Mouse (Mus musculus) urinary bladder, postnatal 4 days (tissue): ENCODE measurements around the gene Cinp.
A peak's percentile ranks its signal among the peaks of the same experiment; 100 is the strongest.
"Not testable (repeated sequence)": the region's sequence is repeated elsewhere in the genome, so short reads cannot be mapped to it uniquely, and the experiment has no call there.

ENCODE experiments used
- DNase-seq, 2 experiments: peaks; one replicate each; pipeline ENCODE4 v3.0.0; 2021 to 2022; ENCODE audit warnings: low spot score in 2 of 2

The Cinp gene

DNA sequence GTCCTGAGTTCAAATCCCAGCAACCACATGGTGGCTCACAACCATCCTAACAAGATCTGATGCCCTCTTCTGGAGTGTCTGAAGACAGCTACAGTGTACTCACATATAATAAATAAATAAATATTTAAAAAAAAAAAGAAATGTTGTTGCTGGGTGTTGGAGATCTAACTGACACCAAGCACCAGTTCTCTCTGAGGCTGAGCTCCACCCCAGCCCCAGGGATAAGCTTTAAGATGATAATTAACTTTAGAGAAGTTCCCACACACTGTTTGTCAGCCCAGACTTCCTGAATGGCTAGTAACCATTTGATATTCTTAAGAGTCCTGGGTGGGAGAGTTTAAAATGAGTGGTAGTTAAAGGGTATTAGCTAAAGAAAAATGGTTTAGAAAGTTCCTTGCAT, 28.7 kb downstream of the Cinp start:
- no peak for DNase-seq

DNA sequence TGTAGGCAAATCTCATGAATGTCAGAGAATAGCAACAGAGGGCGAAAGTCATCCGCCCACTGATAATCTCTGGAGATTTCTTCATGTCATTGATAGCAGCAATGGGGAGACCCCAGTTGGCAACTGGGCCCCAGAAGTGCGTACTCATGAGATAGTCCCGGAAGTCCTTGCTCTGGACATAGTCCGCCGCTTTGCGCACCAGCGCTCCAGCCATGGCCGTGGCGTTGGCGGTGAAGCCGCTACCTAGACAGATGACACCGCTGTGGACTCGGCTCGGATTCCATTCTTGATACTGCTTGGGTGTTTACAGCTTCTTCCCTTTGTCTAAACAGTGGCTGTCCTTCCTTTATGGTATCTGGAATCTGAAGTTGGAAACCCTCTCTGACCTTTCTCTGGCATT, 30.3 kb downstream of the Cinp start:
- not testable (repeated sequence) for DNase-seq

DNA sequence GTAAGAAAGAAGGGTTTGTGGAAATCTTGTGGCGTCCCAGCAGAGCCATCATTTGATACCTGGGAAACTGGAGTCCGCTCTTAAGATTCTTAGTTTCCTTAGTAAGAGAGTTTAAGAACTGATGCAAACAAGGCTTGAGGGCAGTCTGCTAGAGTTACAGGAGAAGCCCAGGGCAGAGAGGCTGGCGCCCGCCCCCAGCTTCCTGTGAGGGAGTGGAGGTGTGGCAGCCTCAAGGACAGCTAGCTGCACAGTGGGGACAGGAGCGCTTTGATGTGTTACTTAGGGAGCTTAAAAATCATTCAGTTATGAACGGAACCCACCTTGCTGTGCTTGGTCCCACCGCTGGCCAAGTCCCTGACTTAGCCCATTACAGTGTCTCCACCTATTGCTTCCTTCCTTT, 31.7 kb downstream of the Cinp start:
- DNase-seq: no peak

DNA sequence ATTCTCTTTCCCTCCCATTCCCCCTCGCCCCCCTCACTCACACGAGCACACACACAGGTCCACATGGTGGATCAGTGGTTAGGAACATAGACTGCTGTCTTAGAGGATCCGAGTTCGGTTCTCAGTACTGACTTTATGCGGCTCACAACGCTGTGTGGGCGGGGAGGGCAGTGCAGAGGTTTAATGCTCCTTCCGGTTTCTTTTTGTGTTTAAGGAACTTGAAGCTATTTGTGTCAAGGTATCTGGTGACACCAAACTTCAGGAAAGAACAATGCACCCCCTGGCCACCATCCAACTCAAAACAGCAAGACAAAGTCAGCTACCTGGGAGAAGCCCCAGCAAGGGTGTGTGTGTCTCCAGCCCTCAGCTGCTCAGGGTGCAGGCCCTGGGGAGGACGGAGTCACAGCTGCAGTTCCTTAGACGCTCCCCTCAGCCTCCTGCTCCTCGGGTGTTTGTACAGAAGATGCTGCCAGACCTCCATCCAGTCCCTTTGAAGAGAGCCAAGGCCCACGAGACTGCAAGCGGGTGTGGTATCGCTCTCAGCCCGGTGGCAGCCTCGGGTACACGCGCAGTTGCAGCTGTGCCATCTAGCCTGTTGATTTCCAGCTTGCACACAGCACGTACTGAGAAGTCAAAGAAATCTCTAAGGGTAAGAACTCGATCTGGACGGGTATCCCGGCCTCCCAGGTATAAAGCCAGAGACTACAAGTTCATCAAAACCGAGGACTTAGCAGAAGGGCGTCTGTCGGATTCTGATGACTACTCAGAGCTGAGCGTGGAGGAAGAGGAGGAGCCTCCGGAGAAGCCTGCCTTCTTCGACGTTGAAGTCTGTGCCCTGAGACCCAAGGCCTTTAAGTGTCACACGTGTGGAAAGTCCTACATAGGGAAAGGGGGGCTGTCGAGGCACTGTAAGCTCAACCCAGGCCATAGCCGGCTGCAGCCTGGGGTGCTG, 33.9 kb downstream of the Cinp start:
- no peak for DNase-seq

DNA sequence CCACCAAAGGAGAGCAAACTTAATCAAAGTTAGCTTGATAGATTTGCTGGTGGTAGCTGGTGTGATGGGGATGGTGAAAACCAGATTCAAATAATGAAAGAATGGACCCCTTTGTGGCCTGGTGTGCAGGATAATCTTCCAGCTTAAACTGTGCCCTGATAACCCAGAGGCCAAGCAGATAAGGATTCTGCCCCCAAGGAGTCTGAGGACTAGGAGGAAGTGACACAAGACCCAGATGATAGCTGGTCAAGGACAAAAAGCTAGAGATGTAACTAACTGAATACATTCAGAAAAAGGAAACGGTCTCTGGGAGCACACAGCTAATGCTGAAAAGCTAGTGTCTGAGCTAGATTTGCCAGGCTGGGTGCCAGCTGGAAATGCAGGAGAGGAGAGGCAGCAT, 37.0 kb downstream of the Cinp start:
- DNase-seq: no peak

DNA sequence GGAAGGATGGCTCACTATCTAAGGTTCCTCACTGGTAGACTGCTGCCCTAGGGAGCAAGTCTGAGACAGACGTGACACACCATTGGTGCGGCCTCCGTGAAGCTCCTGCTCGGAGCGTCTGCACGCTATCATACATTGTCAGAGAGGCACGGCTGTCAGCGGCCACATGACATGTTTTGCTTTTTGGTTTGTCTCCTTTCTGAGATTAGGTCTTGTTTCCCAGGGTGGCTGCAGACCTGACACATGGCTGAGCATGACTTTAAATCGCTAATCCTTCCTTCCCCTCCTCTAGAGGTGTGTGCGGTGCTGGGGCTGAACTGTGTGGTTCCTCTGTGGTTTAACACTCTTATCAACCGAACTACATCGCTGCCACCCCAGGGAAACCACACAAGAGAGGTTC, 37.5 kb downstream of the Cinp start:
- no peak for DNase-seq

DNA sequence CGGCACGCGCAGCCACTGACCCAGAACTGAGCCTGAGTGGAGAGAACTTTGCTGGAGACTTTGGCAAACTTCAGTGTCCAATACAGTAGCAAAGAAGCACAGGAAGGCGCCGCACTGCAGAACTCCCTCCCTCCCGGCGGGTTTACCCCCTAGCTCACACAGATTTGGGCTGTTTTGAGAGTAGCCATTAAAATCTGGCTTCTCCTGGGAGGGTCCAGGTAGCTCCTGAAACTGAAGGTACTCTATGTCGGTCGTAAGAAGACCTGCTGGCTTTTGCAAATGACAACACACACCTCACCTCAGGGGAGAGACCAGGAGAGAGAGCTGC, 38.1 kb downstream of the Cinp start:
- no peak for DNase-seq

DNA sequence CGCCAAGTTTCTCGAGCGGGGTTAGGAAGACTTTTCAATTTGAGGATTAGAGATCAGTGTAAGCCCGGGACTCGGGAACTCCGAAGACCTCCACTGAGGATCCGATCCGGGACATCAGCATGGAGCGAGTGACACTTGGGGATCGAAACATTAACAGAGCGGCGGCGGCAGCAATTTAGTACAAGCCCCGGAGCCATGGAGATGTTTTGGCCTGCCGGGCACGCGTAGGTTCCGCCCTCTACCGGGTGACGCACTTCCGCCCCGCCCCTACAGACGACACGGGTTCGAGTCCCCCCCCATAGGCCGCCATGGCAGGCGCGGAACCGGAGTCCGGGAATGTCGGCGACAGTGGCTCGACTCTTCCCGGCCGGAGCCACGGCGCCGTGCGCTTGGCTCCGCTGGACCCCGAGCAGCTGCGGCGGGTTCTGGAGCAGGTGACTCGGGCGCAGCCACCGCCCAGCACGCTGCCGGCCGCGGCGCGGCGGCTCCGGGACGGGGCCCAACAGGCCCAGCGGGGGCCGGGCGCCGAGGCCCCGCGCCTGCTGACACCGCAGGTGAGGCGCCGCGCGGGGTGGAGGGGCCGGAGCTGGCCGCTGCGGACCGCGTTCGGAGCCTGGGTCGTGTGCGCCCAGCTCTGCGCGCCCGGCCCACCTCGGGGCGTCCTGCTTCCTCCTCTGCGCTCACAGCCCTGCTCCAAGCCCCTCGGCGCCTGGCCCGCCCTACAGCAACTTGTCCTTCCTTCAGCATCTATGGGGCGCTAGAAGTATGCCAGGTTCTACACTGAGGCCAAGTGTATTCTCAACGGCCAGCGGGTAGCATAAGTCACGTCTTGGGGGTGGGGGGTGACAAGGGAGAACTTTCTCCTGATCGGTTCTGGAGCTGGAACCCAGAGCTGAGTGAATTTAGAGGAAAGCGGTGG, 38.7 kb downstream of the Cinp start, which contains the start of gene Zfp839:
Gene Zfp839, plus strand, starts transcription at position 244 of the 919 bp plus-strand sequence.
- peak; percentile 80 to 86 for DNase-seq

DNA sequence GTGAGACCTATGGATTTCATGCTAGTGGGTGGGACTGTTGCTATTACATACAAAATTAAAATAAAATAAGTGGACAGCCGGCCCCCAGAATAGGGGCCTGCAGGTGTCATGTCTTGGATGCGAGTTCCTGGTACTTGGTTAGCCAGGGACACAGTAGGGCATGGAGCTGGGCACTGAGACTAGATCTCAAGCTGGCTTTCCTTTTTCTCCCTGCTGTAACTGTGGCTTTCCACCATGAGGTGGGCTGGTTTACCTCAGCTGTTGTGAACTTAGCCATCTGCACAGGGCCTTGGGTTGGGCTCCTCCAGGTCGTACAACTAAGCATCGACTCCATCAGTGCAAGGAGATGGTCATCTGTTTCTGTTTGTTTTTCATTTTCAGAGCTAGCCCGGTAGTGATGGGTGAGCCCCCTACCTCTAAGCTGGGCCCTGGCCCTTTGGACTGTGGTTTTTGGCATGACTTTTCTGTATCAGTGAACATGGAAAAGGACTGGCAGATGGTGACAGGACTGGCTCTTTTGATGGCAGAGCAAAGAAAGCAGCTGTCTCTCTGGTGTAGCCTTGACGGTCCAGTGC, 42.7 kb downstream of the Cinp start:
- no peak for DNase-seq

DNA sequence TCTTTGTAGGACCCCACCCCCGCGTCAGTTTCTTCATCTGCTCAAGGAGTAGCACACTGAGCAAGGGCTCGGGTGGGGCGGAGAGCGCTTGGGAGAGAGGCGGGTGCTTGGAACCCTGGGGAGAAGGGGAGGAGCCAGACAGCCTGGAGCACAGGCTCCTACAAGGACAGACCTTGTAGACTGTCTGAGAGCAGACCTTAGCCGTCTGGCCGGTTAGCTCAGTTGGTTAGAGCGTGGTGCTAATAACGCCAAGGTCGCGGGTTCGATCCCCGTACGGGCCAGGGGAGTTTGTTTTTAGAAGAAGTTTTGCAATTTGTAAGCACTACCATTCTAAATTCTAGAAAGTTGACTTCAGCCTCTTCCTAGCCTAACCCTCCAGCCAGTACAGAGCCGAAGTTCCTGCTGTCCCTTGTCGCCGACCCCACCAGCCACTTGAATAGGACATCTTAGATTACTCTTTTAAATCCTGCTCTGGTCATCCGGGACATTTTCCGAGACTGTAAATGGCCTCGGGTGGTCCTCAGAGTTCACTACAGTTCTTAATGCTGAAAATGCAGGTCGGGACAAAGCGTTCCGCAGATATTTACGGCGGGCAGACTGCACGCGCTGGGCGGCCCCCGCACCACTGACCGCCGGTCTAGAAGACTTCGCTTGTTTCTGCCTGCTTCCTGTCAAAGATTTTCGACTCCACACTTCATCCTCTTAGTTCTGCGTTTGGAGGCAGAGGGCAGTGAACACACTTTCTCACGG, 43.6 kb downstream of the Cinp start:
- peak; percentile 87 to 92 for DNase-seq

DNA sequence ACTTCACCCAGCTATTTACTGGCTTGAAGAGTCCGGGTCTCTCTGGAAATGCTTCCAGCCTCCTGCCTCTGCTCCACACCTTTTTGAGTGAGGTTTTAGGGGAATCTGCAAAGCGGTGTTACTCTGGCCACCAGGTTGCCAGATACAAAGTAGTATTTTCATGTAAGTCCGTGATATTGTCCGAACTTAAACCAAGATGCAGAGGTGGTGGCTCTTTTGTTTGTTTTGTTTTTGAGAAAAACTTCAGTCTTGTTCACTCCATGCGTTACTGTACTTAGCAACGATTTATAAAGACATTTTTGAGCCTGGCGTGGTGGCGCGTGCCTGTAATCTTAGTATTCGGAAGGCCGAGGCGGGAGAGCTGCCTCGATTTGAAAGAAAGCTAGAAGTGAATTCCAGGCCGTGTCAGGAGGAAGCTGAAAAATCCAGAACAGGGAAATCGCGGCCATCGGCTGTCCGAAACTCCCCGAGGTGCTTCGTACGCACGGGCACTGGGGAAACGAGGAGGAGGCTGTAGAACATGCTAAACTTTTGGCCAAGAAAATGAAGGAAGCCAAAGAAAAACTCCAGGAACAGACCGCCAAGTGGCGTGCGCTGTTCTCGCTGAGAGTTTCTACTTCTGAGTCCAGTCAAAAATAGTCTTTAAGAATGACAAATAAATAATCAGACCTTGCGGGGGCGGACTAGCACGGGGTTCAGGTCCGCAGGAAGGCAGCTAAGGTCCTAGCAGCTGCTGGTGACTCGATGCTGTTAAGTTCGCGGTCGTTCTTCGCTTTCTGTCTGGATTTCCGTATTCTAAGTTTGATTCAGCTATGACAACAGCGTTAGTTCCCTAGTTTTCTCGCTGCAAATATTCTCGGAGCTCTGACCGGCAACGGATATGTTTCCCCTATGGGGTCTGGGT, 44.5 kb downstream of the Cinp start:
- peak in 1 of 2 experiments; percentile 35 for DNase-seq

DNA sequence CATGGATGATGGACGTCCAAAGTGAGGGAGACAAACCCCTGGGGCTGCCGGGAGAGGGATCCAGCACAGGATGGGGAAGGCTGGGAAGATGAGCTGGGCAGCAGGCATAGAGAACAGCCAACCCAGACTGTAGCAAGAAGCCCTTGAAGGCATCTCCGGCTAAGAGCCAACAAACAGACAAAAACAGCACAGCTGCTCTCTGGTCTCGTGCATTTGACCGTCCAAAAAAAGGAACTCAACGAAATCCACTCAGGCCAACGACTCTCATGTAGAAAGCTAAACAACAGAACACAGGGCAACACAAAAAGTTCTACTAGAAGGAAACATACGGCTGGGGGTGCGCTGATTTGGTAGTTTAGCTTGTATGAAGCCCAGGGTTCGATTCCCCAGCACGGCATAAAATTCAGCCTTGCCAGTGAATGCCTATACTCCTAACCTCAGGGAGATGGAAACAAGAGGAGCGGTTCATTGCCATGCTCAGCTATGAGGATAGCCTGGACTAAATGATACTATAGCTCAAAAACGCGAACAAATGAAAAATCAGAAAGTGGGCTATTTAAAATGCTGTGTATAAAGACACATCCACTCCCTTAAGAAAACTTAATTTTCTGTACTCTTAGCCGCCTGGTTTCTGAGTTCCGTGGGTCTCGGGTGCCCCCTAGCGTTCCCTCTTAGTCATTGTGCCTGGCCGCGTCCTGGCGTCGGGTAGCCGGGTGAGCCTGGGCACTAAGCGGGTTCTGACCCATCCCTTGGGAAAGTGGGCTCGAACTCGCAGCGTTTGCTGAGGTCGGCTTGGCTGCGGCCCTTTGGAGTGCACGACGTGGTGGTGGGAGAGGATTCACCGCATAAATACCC, 45.5 kb downstream of the Cinp start:
- peak; percentile 77 to 86 for DNase-seq

DNA sequence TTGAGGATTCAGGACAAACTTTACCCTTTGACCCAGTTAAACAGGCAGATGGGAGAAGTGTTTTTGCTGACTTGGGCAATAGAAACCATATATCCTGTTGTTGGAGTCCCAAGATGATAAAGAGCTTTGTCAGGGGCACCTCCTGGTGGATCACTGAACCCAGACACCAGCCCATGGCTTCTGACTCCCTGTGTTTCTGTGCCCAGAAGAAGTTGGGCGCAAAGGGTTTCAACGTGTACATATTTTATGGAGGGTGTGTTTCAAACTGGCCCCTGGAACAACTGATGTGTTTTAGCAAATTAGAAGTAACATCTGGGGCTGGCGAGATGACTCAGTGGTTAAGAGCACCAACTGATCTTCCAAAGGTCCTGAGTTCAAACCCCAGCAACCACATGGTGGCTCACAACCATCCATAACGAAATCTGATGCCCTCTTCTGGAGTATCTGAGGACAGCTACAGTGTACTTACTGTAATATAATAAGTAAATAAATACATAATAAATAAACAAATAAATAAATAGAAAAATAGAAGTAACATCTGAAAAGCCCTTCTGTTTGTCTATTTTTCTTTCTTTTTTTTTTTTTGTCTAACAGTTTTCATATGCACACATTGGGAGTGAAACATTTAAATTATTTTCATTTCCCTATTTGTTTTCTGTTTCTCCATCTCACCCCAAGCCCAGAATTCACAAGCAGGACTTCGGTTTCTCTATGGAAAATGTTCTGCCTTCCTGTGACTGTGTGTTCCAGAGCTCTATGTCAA, 47.0 kb downstream of the Cinp start:
- no peak for DNase-seq

DNA sequence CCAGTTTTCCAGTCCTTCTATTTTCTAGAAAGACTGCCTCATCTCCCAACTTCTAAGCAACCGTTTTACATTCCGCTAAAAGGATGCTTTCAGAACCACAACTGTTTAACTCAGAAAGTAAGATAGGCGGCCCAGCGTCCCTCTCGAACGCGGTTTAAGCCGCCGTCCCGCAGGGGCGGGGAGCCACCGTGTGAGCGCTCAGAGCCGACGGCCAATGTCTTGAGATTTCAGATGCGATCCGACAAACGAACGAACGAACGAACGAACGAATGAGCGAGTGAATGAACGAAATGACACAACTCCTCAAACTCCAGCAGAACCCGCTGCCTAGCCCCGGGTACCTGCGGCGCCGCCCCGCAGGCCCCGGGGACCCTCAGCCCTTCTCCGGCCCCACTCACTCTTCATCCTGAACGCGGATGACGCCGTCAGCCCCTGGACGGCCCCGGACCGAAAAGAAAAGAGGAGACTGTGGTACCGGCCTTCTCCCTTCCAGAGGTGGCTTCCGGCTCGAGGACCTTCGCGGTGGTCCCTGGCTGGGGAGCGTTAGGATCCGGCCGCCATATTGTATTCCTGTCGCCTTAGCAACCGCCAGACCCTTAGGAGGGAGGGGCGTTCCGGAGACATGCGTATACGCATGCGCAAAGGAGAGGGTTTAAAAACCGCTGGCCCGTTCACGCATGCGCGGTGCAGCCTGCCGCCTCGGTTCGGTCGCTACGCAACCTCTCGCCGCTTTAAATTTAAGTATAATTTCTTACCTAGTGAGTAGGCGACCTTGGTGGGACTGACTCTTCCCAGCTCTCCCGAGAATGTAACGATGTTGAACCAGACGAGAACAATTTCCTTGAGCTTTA, 48.4 kb downstream of the Cinp start, which contains the start of gene Mok:
Gene Mok, minus strand, starts transcription at position 592 of the 851 bp plus-strand sequence.
- peak; percentile 94 to 96 for DNase-seq

DNA sequence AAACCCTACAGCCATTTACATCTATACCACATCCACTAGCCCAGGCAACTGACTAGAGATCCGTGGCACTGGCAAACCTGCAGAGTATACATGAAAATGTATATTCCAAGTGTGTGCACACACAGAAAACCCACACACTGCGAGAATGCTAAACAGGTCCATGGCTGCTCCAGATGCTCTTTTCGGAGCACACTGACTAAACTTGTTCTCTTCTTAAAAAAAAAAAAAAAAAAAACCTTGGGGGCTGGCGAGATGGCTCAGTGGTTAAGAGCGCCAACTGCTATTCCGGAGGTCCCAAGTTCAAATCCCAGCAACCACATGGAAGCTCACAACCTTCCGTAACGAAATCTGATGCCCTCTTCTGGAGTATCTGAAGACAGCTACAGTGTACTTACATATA, 51.1 kb downstream of the Cinp start:
- DNase-seq: no peak

DNA sequence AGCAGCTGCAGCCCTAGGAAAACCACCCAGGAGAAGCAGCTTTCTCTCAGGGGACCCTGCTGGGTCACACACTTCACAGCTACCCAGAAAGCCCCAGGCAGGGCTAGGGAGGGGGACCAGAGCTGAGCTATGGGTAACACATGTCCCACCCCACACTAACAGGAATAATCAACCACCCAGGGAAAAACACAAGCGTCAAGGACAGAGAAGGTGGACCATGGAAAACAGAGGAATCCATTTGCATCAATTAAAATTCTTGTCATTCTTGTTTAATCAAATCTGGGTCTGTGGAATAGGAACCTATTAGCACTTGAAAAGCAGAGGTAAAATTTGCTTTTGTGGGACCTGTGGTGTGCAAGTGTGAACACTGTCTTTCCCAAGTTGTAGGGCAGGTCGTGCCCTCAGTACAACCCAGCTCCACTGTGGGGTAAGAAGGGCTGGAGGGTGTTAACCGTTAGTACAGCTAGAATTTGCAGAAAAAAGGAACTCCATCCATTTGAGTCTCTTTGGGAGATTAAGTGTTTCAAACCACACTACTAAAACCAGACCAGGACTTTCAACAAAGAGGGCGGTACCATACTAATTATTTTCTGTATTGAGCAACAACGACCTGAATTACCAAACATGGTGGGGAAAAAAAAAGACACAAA, 51.6 kb downstream of the Cinp start:
- no peak for DNase-seq

DNA sequence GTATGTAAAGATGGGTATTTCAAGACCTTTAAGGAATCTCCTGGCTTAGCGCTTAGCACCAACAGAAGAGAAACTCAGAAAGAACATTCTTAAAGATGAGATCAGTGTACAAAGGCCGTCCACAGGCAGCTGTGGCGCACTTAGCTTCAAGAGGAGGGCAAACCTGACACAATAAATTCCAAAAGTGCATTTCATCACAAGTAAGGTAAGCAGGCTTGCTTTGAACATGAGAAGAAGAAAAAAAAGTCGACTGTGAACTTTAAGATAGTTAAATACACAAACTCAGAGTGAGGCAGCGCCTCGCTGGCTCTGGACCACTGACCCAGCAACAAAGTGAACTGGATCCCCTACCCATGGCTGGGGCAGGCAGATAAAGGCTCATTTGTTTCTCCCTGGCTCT, 52.2 kb downstream of the Cinp start:
- no peak for DNase-seq
